Mouse (Mus musculus) forebrain, embryonic 10.5 days (tissue): ENCODE data around the gene Soga3. TPM values are rescaled to one million over a fixed set of nuclear protein-coding genes. Genes with fewer than 3 reads are reported as not detected.

Source experiments
- DNase-seq: peaks from one replicate; pipeline ENCODE4 v3.0.0-alpha.2; 2017; ENCODE audit warnings: low spot score; ENCODE audit errors: extremely low spot score
- H3K27ac ChIP-seq: fragments of 300-500 bp; sonication (generic); 2 replicates; pipeline ENCODE4 v1.5.1; 2016; ENCODE audit warnings: mild to moderate bottlenecking
- H3K27me3 ChIP-seq: fragments of 300-500 bp; sonication (generic); 2 replicates; pipeline ENCODE4 v1.6.1; 2016; ENCODE audit warnings: mild to moderate bottlenecking; ENCODE audit not compliant: poor library complexity, severe bottlenecking
- H3K36me3 ChIP-seq: fragments of 300-500 bp; sonication (generic); replicated peaks from 2 replicates; pipeline ENCODE4 v1.6.1; 2016; ENCODE audit warnings: mild to moderate bottlenecking, moderate library complexity
- H3K4me1 ChIP-seq: fragments of 300-500 bp; sonication (generic); 2 replicates; pipeline ENCODE4 v1.6.1; 2016
- H3K4me3 ChIP-seq: fragments of 300-500 bp; sonication (generic); 2 replicates; pipeline ENCODE4 v1.5.1; 2016; ENCODE audit warnings: mild to moderate bottlenecking, moderate library complexity
- H3K9me3 ChIP-seq: fragments of 300-500 bp; sonication (generic); 2 replicates; pipeline ENCODE4 v1.6.1; 2016; ENCODE audit warnings: mild to moderate bottlenecking, moderate library complexity
- WGBS: fragments of 180-500 bp; shearing (Covaris S2); methylation state at CpG from one replicate; pipeline ENCODE4 v1.1.7; 2016; 5-methylcytosine and 5-hydroxymethylcytosine counted together
- polyA plus RNA-seq: library from polyadenylated mRNA; unstranded; fragments of >200 nt; fragmentation: Nextera tagmentation; extraction: Ambion mirVana; gene quantifications from 2 replicates; pipeline ENCODE4 v1.2.1, GENCODE M21; 2016

Gene Soga3
- polyA plus RNA-seq = 9.6 and 10.6 TPM in 2 replicates

DNA sequence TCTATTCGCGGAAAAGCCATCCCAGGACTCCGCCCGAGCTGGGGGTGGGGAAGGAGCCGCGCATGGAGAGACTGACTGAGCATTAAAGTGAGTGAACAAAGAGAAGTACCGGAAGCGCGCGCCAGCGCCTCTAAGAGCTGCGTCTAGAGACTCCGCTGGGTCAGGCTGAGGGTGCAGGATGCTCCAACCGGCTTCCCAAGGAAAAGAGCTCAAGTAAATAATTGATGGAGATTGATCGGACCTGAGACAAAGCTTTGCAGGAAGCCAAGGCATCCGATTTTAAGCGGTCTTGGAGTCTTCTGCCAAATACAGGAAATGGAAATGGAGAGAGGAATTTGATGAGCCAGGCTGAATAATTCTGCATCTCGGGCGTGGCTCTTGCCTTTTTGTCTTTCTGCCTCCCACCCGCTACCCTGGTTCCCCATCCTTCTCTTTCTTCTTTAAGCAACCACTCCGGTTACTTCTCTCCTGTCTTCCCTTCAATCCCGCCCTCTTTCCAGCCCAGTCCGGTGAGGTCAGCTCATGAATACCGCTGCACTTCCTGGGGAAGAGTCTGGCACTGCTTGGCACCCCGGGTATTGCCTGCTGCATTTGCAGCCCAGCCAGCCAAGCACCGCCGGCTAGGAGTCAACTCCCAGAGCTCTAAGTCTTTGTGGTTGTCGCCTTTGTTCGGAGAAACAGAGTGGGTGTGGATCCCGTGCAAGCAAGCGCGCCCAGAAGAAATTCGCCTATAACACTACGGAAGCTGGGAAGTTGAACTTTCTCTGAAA, at the start of gene Soga3:
Soga3 (plus strand) TSS at position 274 of the 770 bp plus-strand sequence.
- H3K27ac ChIP-seq = peak within 1 kb of the TSS; percentile 93
- H3K27me3 ChIP-seq = peaks cover 17% of the 10 kb centered on the region
- H3K9me3 ChIP-seq = no peaks in the 10 kb centered on the region
- peak within 1 kb of the TSS; percentile 75 for H3K4me3 ChIP-seq
- DNase-seq = peak; percentile 81
- no peaks in the 10 kb centered on the region for H3K36me3 ChIP-seq
- under 1% methylated on average over 34 of the region's 34 CpGs for WGBS
- H3K4me1 ChIP-seq = peaks cover 46% of the 10 kb centered on the region

DNA sequence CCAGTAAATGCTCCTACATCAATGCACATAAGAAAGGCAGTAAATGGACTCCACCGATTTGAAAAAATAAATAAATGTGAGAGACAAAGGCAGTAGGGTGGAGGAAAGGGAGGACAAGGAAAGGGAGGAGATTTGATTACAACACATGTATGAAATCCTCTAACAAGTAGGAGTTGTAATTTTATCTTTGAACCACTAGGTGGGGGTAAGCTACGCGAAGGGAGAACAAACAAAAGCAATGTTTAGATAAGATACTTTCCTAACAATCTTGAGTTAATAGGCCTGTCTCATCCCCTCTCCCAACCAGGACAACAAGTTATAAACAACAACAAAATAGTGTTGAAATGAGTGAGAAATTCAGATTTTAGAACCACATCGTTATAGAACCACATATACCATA, 36.7 kb upstream of the Soga3 start:
- Histone ChIP-seq H3K27ac (no peak overlapping the region), H3K9me3 (no peaks in the 10 kb centered on the region), H3K4me3 (no peak overlapping the region), H3K4me1 (no peaks in the 10 kb centered on the region), H3K27me3 (no peaks in the 10 kb centered on the region), H3K36me3 (no peaks in the 10 kb centered on the region)
- WGBS = 21% methylated on average over 4 of the region's 4 CpGs
- no peak for DNase-seq

GRCm38 (mm10) chr10:29142556-29143105, 1.0 kb upstream of the Soga3 start:
- DNase-seq = no peak
- H3K4me3 ChIP-seq = peak overlapping the region; percentile 75
- 33% methylated on average over 7 of the region's 7 CpGs for WGBS
- H3K27me3 ChIP-seq = peaks cover 6% of the 10 kb centered on the region
- no peaks in the 10 kb centered on the region for H3K9me3 ChIP-seq
- H3K36me3 ChIP-seq = no peaks in the 10 kb centered on the region
- H3K27ac ChIP-seq = peak overlapping the region; percentile 93; the same call in 1 of the 2 replicates
- H3K4me1 ChIP-seq = peaks cover 35% of the 10 kb centered on the region

DNA sequence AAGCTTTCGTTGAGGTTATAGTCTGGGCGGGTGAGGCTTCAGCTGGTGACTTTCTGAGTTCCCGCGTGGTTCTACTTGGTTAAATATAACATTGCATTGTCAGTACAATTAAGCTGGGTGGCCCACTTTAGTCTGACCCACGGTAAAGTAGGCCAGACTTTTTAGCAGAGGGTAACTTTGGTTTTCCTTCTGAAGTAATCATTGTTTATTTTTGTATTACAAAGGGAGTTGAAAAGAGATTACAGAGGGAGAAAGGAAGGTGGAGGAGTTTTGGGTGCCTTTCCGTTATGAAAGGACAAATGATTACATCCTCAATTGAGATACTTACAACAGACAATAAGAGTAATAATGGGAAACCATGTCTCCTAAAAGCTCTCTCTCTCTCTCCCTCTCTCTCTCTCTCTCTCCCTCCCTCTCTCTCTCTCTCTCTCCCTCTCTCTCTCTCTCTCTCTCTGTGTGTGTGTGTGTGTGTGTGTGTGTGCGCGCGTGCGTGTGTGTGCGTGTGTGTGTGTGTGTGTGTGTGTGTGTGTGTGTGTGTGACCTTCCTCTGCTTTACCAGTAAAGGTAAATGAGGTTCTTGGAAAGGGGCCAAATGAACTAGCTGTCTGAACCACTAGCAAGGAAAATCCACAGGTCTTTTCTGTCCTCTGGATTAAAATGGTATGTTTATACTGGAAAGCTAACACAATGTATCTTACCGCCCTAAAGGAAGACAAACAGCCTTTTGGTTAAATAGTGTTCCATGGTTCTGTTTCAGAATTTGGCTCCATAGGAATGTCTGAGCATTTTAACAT, 1.2 kb downstream of the Soga3 start:
- no peaks in the 10 kb centered on the region for H3K9me3 ChIP-seq
- 17% methylated on average over 9 of the region's 12 CpGs for WGBS
- H3K27ac ChIP-seq = peak overlapping the region; percentile 93
- peaks cover 47% of the 10 kb centered on the region for H3K4me1 ChIP-seq
- DNase-seq = no peak
- H3K27me3 ChIP-seq = peaks cover 25% of the 10 kb centered on the region
- H3K4me3 ChIP-seq = peak overlapping the region; percentile 75
- no peaks in the 10 kb centered on the region for H3K36me3 ChIP-seq

GRCm38 (mm10) chr10:29146198-29146857, 2.7 kb downstream of the Soga3 start:
- Histone ChIP-seq H3K9me3 (no peaks in the 10 kb centered on the region), H3K4me3 (peak overlapping the region; percentile 75), H3K27me3 (peaks cover 25% of the 10 kb centered on the region), H3K36me3 (peaks cover 11% of the 10 kb centered on the region; the same call in 1 of the 2 replicates), H3K27ac (peak overlapping the region; percentile 84), H3K4me1 (peaks cover 47% of the 10 kb centered on the region)
- under 1% methylated on average over 22 of the region's 22 CpGs for WGBS
- peak; percentile 16 for DNase-seq

DNA sequence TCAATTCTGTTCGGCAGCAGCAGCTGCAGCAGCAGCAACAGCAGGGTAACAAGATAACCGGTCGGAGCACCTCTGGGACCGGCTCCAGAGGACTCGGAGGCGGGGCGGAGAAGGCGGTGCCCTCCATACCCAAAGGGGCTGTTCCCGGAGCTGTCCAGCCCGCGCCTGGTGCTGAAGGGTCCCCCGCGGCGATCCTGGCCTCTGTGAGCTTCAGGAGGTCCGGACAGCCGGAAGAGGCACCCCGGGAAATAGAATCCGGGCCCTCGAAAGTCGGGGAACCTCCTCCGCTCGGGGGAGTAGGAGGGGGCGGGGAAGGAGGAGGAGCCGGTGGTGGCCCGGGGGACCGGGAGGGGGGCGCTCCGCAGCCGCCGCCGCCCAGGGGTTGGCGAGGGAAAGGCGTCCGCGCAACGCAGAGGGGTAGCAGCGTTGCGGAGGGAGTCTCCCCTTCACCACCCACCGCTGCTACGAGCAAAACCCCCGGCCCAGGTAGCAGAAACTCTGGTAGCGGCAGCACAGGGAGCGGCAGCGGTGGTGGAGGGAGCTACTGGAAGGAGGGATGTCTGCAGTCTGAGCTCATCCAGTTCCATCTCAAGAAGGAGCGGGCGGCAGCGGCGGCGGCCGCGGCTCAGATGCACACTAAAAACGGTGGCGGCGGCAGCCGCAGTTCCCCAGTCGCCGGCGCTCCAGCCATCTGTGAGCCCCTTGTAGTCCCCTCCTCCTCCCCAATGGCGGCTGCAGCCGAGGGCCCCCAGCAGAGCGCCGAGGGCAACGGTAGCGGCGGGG, 3.4 kb downstream of the Soga3 start:
- Histone ChIP-seq H3K4me3 (peak overlapping the region; percentile 75), H3K27me3 (peaks cover 25% of the 10 kb centered on the region), H3K9me3 (no peaks in the 10 kb centered on the region), H3K36me3 (peaks cover 18% of the 10 kb centered on the region), H3K27ac (peak overlapping the region; percentile 84), H3K4me1 (peaks cover 47% of the 10 kb centered on the region)
- WGBS = under 1% methylated on average over 65 of the region's 65 CpGs
- peak; percentile 83 for DNase-seq

DNA sequence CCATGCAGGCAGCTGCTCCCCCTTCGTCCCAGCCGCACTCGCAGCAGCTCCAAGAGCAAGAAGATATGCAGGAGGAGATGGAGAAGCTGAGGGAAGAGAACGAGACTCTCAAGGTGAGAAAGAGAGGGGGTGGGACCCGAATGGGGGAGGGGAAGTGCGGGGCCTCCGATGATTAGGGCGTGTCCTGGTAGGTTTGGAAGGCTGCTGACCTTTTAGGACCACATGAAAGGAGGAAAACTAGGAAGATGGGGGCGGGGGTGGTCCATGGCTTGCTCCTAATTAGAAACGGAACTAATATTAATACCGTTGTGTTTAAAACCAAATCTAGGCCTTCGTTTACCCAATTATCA, 4.0 kb downstream of the Soga3 start:
- H3K36me3 ChIP-seq = peaks cover 24% of the 10 kb centered on the region
- no peak for DNase-seq
- under 1% methylated on average over 12 of the region's 12 CpGs for WGBS
- no peaks in the 10 kb centered on the region for H3K9me3 ChIP-seq
- H3K27me3 ChIP-seq = peaks cover 25% of the 10 kb centered on the region
- H3K27ac ChIP-seq = peak overlapping the region; percentile 84
- peaks cover 47% of the 10 kb centered on the region for H3K4me1 ChIP-seq
- peak overlapping the region; percentile 75 for H3K4me3 ChIP-seq

DNA sequence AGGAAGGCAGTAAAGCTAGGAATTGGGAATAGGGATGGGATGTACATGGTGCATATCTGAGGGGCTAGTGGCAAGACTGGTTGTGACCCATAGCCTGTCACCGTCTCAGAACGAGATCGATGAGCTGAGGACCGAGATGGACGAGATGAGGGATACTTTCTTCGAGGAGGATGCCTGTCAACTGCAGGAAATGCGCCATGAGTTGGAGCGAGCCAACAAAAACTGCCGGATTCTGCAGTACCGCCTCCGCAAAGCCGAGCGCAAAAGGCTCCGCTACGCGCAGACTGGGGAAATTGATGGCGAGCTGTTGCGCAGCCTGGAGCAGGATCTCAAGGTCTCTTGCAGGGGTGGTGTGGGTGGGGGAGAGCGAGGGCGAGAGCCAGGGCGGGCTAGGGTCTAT, 4.4 kb downstream of the Soga3 start:
- H3K9me3 ChIP-seq = no peaks in the 10 kb centered on the region
- peak overlapping the region; percentile 84; the same call in 1 of the 2 replicates for H3K27ac ChIP-seq
- H3K4me1 ChIP-seq = peaks cover 47% of the 10 kb centered on the region
- under 1% methylated on average over 21 of the region's 21 CpGs for WGBS
- H3K4me3 ChIP-seq = peak overlapping the region; percentile 75
- peak; percentile 18 for DNase-seq
- H3K36me3 ChIP-seq = peaks cover 29% of the 10 kb centered on the region
- H3K27me3 ChIP-seq = peaks cover 25% of the 10 kb centered on the region

DNA sequence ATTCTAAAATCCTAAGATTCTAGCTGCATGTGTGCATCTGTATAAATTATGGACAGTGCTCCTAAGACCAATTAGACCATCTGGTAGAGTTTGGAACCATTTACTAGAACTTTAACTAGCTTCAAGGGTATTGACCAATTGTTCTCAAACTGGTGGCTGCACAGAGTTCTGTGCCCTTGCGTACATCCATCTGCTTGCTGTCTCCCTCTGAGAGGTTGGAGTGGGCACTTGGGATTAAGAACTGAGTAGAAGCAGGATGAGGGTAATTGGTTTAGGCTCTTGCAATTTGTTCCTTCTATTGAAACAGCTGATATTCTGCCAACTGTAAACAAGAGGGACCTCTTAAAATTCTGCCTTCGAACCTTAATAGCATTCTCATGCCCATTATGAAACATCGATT, 11.7 kb downstream of the Soga3 start:
- Histone ChIP-seq H3K4me3 (no peak overlapping the region), H3K27me3 (no peaks in the 10 kb centered on the region), H3K9me3 (no peaks in the 10 kb centered on the region), H3K4me1 (no peaks in the 10 kb centered on the region), H3K27ac (no peak overlapping the region), H3K36me3 (peaks cover 80% of the 10 kb centered on the region)
- 98% methylated on average over 3 of the region's 3 CpGs for WGBS
- DNase-seq = no peak

- DNase-seq = no peak
- Histone ChIP-seq H3K4me1 (no peaks in the 10 kb centered on the region), H3K27me3 (no peaks in the 10 kb centered on the region), H3K4me3 (no peak overlapping the region), H3K9me3 (no peaks in the 10 kb centered on the region), H3K27ac (no peak overlapping the region), H3K36me3 (peaks cover 68% of the 10 kb centered on the region)
- WGBS = 92% methylated on average over 2 of the region's 2 CpGs
Observed at GRCm38 (mm10) chr10:29161664-29162063, 18.0 kb downstream of the Soga3 start.

GRCm38 (mm10) chr10:29173778-29174177, 30.1 kb downstream of the Soga3 start:
- peaks cover 9% of the 10 kb centered on the region; the same call in 1 of the 2 replicates for H3K4me1 ChIP-seq
- H3K4me3 ChIP-seq = no peak overlapping the region
- H3K9me3 ChIP-seq = peaks cover 14% of the 10 kb centered on the region
- peaks cover 67% of the 10 kb centered on the region for H3K36me3 ChIP-seq
- 90% methylated on average over 2 of the region's 2 CpGs for WGBS
- H3K27me3 ChIP-seq = no peaks in the 10 kb centered on the region
- no peak for DNase-seq
- H3K27ac ChIP-seq = no peak overlapping the region

- no peak for DNase-seq
- peaks cover 9% of the 10 kb centered on the region; the same call in 1 of the 2 replicates for H3K4me1 ChIP-seq
- WGBS = 84% methylated on average over 3 of the region's 3 CpGs
Observed at GRCm38 (mm10) chr10:29175656-29176055, 32.0 kb downstream of the Soga3 start.

More at GRCm38 (mm10) chr10:29175656-29176055, 32.0 kb downstream of the Soga3 start:
- Histone ChIP-seq H3K4me3 (no peak overlapping the region), H3K27ac (no peak overlapping the region), H3K36me3 (peaks cover 52% of the 10 kb centered on the region), H3K9me3 (peaks cover 12% of the 10 kb centered on the region), H3K27me3 (no peaks in the 10 kb centered on the region)
